Mouse (Mus musculus) limb, embryonic 14.5 days (tissue): Measurements from ENCODE around the gene Tex35. TPM values are rescaled to one million over a fixed set of nuclear protein-coding genes. Genes with fewer than 3 reads are reported as not detected.
A peak's percentile ranks its signal among the peaks of the same experiment; 100 is the strongest.

Source experiments
- ATAC-seq: fragments of 200-750 bp; cut with Nextera tagmentation; 2 replicates; pipeline ENCODE4 v1.8.0; 2017; ENCODE audit warnings: low read depth, moderate number of reproducible peaks, moderate TSS enrichment; ENCODE audit not compliant: low FRiP score
- DNase-seq: peaks from one replicate; pipeline ENCODE4 v3.0.0-alpha.2; 2015; ENCODE audit warnings: low spot score
- H3K27ac ChIP-seq: fragments of 300-500 bp; sonication (generic); replicated peaks from 2 replicates; pipeline ENCODE4 v1.5.1; 2014; ENCODE audit warnings: low read depth, mild to moderate bottlenecking, low read length, moderate library complexity, mixed read lengths
- H3K27me3 ChIP-seq: fragments of 300-500 bp; sonication (generic); 2 replicates; pipeline ENCODE4 v1.6.1; 2014; ENCODE audit warnings: low read length, mixed read lengths; ENCODE audit not compliant: control insufficient read depth, insufficient read depth
- H3K36me3 ChIP-seq: fragments of 300-500 bp; sonication (generic); 2 replicates; pipeline ENCODE4 v1.6.1; 2014; ENCODE audit warnings: mild to moderate bottlenecking, low read length, moderate library complexity, mixed read lengths; ENCODE audit not compliant: control insufficient read depth, insufficient read depth
- H3K4me1 ChIP-seq: fragments of 300-500 bp; sonication (generic); 2 replicates; pipeline ENCODE4 v1.6.1; 2014; ENCODE audit warnings: antibody characterized with exemption, low read length, mixed read lengths; ENCODE audit not compliant: control insufficient read depth, insufficient read depth
- H3K4me2 ChIP-seq: fragments of 300-500 bp; sonication (generic); replicated peaks from 2 replicates; pipeline ENCODE4 v1.6.1; 2014; ENCODE audit warnings: low read depth, mild to moderate bottlenecking, low read length, moderate library complexity; ENCODE audit not compliant: severe bottlenecking
- H3K4me3 ChIP-seq: fragments of 300-500 bp; sonication (generic); replicated peaks from 2 replicates; pipeline ENCODE4 v1.5.1; 2014; ENCODE audit warnings: low read length
- H3K9ac ChIP-seq: fragments of 300-500 bp; sonication (generic); 2 replicates; pipeline ENCODE4 v1.6.1; 2014; ENCODE audit warnings: mild to moderate bottlenecking, low read depth, low read length, moderate library complexity; ENCODE audit not compliant: severe bottlenecking
- H3K9me3 ChIP-seq: fragments of 300-500 bp; sonication (generic); 2 replicates; pipeline ENCODE4 v1.6.1; 2016; ENCODE audit warnings: low read length; ENCODE audit not compliant: control insufficient read depth
- POLR2A ChIP-seq: fragments of 200-500 bp; IDR thresholded peaks from 2 replicates; pipeline ENCODE4 v1.8.0; 2012; ENCODE audit warnings: inconsistent platforms, mild to moderate bottlenecking, moderate library complexity, borderline replicate concordance; ENCODE audit not compliant: insufficient read depth, insufficient read length; ENCODE audit errors: extremely low read depth
- WGBS: fragments of 180-500 bp; shearing (Covaris S2); extraction: QIAGEN DNeasy Blood & Tissue Kit; methylation state at CpG from one replicate; pipeline ENCODE4 v1.1.7; 2014; 5-methylcytosine and 5-hydroxymethylcytosine counted together
- polyA plus RNA-seq, 2 experiments: library from polyadenylated mRNA; depleted of rRNA in 1 of 2; stranded (reverse) in 1 of 2; unstranded in 1 of 2; fragments of >200 nt; fragmentation: Nextera tagmentation in 1 of 2; extraction: Ambion mirVana in 1 of 2; gene quantifications; 2 replicates each; pipeline versions ENCODE4 v1.2.1 to v1.2.3; 2012 to 2014

Gene Tex35
- polyA plus RNA-seq, 2 experiments: not detected

DNA sequence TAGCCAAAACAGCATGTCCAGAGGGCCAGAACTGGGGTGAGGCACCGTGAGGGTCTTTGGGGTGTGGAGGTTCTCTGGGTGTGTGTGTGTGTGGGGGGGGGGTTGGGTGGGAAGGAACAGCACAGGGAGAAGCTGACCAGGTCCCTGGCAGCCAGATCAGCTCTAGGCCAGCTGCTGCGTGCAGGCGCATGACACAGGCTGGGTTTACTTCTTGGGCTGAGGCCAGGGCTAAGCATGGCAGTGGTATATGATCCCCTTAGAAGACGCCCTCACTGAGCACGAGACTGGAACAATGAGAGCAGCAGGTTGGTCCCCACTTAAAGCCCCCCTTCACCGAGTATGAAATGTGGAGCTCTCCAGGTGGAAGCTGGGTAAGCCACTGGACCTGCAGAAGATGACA lies 10.7 kb upstream of the Tex35 start:
- Histone ChIP-seq H3K4me1 (no peaks in the 10 kb centered on the region), H3K9me3 (no peaks in the 10 kb centered on the region), H3K27ac (no peak overlapping the region), H3K9ac (no peak overlapping the region), H3K36me3 (no peaks in the 10 kb centered on the region), H3K4me3 (no peak overlapping the region), H3K27me3 (no peaks in the 10 kb centered on the region), H3K4me2 (no peak overlapping the region)
- DNase-seq: peak; percentile 12
- peak; percentile 59; the same call in 1 of the 2 replicates for ATAC-seq
- 84% methylated on average over 6 of the region's 6 CpGs for WGBS
- TF ChIP-seq POLR2A: no peak

DNA sequence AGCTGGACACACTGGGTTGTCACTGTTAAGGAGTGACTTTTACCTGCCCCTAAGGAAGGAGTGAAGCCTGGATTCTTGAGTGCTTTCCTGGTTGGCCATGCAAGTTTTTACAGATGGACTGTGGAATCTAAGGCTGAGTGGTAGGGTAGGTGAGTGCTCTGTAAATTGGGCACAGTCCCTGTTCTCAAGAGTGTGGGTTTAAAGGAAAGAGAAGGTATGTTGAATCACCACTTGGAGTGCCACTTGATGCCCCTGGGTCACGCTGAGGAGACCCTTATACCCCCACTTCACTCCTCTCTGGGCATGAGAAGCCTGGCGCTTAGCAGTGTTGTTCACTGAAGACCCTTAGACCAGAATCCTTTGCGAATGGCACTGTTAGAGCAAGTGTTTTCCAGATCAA lies 9.0 kb upstream of the Tex35 start:
- Histone ChIP-seq H3K27me3 (no peaks in the 10 kb centered on the region), H3K4me3 (no peak overlapping the region), H3K9ac (no peak overlapping the region), H3K4me1 (no peaks in the 10 kb centered on the region), H3K9me3 (no peaks in the 10 kb centered on the region), H3K4me2 (no peak overlapping the region), H3K36me3 (no peaks in the 10 kb centered on the region), H3K27ac (no peak overlapping the region)
- no peak for TF ChIP-seq POLR2A
- WGBS: 85% methylated on average over 3 of the region's 3 CpGs
- DNase-seq (no peak), ATAC-seq (no peak)

DNA sequence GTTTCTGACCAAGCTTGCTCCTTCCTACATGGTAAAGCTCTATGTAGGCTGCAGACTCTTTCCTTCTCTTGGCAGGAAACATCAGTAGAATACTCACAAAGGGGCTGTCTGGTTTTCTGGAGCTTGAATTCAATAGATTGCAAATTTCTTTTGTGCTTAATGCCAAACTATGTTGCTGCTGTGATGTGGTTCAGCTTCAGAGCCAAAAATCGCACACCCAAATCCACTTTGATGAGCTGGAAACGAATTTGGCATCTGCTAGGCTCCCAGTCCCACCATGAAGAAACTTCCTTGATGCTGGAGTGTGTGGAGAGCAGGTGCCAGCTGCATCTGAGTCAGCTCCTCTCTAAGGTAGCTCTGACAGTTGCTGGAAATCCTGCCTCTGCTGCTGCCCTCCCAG lies 6.0 kb upstream of the Tex35 start:
- no peaks in the 10 kb centered on the region for H3K36me3 ChIP-seq
- H3K9ac ChIP-seq: no peak overlapping the region
- 72% methylated on average over 2 of the region's 2 CpGs for WGBS
- DNase-seq (no peak), ATAC-seq (no peak)
- no peaks in the 10 kb centered on the region for H3K27me3 ChIP-seq
- H3K27ac ChIP-seq: no peak overlapping the region
- H3K4me2 ChIP-seq: no peak overlapping the region
- no peak overlapping the region for H3K4me3 ChIP-seq
- H3K4me1 ChIP-seq: no peaks in the 10 kb centered on the region
- no peak for TF ChIP-seq POLR2A
- no peaks in the 10 kb centered on the region for H3K9me3 ChIP-seq

DNA sequence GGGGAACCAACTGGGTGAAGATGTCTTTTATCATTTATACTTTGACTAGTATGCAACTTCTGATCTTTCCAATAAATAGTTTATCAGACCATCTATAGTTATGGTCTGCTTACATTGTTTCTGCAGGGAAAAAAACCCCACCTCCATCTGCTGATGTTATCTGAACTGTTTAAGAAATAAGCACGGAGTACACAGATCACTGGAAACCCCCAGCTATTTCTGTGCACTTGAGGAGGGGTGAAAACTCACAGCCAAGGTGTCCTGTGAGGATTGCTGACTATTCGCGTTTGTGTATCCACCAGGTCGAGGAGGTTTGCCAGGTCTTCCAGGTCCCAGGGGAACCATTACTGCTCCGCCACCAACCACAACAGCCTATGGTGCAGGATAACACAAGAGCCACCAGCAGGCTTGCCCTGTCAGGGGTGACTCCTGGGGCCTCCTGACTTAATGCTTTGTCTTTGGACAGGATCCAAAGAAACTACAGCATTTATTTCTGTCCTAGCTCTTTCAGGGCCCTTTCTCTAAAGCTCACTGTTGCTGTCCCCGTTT lies 1.9 kb upstream of the Tex35 start:
- no peaks in the 10 kb centered on the region for H3K36me3 ChIP-seq
- no peak for ATAC-seq
- no peak overlapping the region for H3K27ac ChIP-seq
- H3K9me3 ChIP-seq: no peaks in the 10 kb centered on the region
- H3K4me1 ChIP-seq: no peaks in the 10 kb centered on the region
- H3K4me2 ChIP-seq: no peak overlapping the region
- H3K4me3 ChIP-seq: no peak overlapping the region
- no peak overlapping the region for H3K9ac ChIP-seq
- WGBS: 68% methylated on average over 6 of the region's 6 CpGs
- peak; percentile 13 for DNase-seq
- no peak for TF ChIP-seq POLR2A
- no peaks in the 10 kb centered on the region for H3K27me3 ChIP-seq

DNA sequence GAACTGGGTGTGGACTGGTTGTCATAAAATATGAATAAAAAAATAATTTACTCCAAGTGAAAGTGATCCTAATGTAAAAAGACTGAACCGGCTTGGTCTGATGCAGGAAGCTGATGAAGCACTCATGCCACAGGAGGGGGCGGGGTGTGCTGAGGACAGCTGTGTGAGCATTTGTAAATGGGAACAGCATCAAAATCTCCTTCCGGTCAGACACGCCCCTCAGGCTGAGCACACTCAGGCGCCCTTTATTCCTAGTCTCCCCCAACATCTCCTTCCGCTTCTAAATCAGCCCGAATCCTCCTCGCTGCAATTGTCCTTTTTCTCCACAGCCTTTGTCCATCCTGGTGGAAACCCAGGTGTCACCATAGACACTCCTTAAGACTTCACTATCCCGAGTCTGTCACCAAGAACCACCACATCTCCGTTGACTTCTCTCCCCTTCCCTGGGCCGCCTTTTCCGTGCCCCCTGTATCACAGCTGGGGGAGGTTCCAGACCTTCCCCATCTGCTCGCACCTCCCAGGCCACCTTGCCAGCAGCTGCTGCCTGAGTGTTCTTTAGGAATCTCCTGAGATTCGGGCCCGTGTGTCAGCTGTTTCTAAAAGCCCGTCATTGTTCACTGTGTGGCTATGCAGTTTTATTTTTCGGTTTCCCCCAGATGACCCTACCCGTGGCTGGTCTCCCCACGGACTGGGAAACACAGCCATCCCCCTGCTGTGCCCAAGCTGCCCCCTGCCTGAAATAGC lies 7.2 kb downstream of the Tex35 start:
- ATAC-seq (peak; percentile 83), DNase-seq (peak; percentile 31)
- no peaks in the 10 kb centered on the region for H3K36me3 ChIP-seq
- peak overlapping the region; percentile 44 for H3K4me2 ChIP-seq
- H3K4me3 ChIP-seq: peak overlapping the region; percentile 20
- H3K9ac ChIP-seq: peak overlapping the region; percentile 46
- H3K4me1 ChIP-seq: peaks cover 10% of the 10 kb centered on the region
- no peaks in the 10 kb centered on the region for H3K9me3 ChIP-seq
- H3K27me3 ChIP-seq: no peaks in the 10 kb centered on the region
- 16% methylated on average over 19 of the region's 19 CpGs for WGBS
- no peak for TF ChIP-seq POLR2A
- no peak overlapping the region for H3K27ac ChIP-seq
